Mouse (Mus musculus) intestine, postnatal 0 days (tissue): Measurements from ENCODE around the gene Cdkal1. TPM values are rescaled to one million over a fixed set of nuclear protein-coding genes. Genes with fewer than 3 reads are reported as not detected.
A peak's percentile ranks its signal among the peaks of the same experiment; 100 is the strongest.

Experiments used
- ATAC-seq: fragments of 200-750 bp; cut with Nextera tagmentation; 2 replicates; pipeline ENCODE4 v1.8.0; 2017; ENCODE audit warnings: mild to moderate bottlenecking, moderate TSS enrichment, moderate library complexity
- H3K27ac ChIP-seq: fragments of 300-500 bp; sonication (generic); 2 replicates; pipeline ENCODE4 v1.5.1; 2014; ENCODE audit warnings: mild to moderate bottlenecking, low read depth, low read length, moderate library complexity
- H3K27me3 ChIP-seq: fragments of 300-500 bp; sonication (generic); replicated peaks from 2 replicates; pipeline ENCODE4 v1.6.1; 2014; ENCODE audit warnings: low read length, mixed read lengths; ENCODE audit not compliant: control insufficient read depth, insufficient read depth
- H3K36me3 ChIP-seq: fragments of 300-500 bp; sonication (generic); 2 replicates; pipeline ENCODE4 v1.6.1; 2014; ENCODE audit warnings: mild to moderate bottlenecking, moderate library complexity; ENCODE audit not compliant: control insufficient read depth, insufficient read depth
- H3K4me1 ChIP-seq: fragments of 300-500 bp; sonication (generic); replicated peaks from 2 replicates; pipeline ENCODE4 v1.6.1; 2014; ENCODE audit warnings: antibody characterized with exemption, low read length, mixed read lengths; ENCODE audit not compliant: control insufficient read depth, insufficient read depth
- H3K4me2 ChIP-seq: fragments of 300-500 bp; sonication (generic); replicated peaks from 2 replicates; pipeline ENCODE4 v1.6.1; 2014; ENCODE audit warnings: low read depth, mild to moderate bottlenecking, moderate library complexity
- H3K4me3 ChIP-seq: fragments of 300-500 bp; sonication (generic); 2 replicates; pipeline ENCODE4 v1.5.1; 2014; ENCODE audit warnings: low read depth, low read length
- H3K9ac ChIP-seq: fragments of 300-500 bp; sonication (generic); 2 replicates; pipeline ENCODE4 v1.6.1; 2014; ENCODE audit warnings: mild to moderate bottlenecking, low read depth, low read length
- H3K9me3 ChIP-seq: fragments of 300-500 bp; sonication (generic); 2 replicates; pipeline ENCODE4 v1.6.1; 2016; ENCODE audit warnings: mixed run types; ENCODE audit not compliant: control insufficient read depth
- CTCF ChIP-seq: sonication (generic); IDR thresholded peaks from 2 replicates; pipeline ENCODE4 v1.5.1; 2016; ENCODE audit warnings: low read depth, mild to moderate bottlenecking, control low read depth, antibody characterized with exemption, moderate library complexity
- WGBS: fragments of 180-500 bp; shearing (Covaris S2); extraction: QIAGEN DNeasy Blood & Tissue Kit; methylation state at CpG from one replicate; pipeline ENCODE4 v1.1.7; 2014; 5-methylcytosine and 5-hydroxymethylcytosine counted together
- polyA plus RNA-seq: library from polyadenylated mRNA; unstranded; fragments of >200 nt; fragmentation: Nextera tagmentation; extraction: Ambion mirVana; gene quantifications from 2 replicates; pipeline ENCODE4 v1.2.1, GENCODE M21; 2015

The Cdkal1 gene
- polyA plus RNA-seq, 1 experiment from 2014 or later = 13.5 TPM

DNA sequence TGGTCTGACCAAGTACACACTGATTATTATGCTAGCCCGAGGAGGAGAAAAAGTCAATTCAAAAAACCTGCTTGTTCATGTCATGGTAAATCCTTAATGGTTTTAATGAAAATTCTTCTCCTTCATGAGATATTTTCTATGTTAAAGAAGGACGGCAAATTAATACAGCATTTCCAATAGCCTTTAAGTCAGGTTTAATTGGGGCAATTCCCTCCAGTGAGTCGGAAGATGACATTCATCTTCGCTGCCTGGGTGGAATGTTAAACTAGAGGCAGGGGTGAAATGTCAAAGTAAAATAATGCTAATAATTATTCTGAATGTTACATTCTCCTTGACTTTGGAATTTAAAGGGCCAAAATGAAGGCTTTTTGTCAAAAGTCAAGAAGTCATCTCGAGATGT, 633.8 kb downstream of the Cdkal1 start:
- no peaks in the 10 kb centered on the region for H3K9me3 ChIP-seq
- no peak overlapping the region for H3K9ac ChIP-seq
- no peak for TF ChIP-seq CTCF
- ATAC-seq = no peak
- no peak overlapping the region for H3K4me2 ChIP-seq
- 75% methylated on average over 5 of the region's 5 CpGs for WGBS
- H3K27ac ChIP-seq = no peak overlapping the region
- H3K27me3 ChIP-seq = no peaks in the 10 kb centered on the region
- no peak overlapping the region for H3K4me3 ChIP-seq
- no peaks in the 10 kb centered on the region for H3K36me3 ChIP-seq
- H3K4me1 ChIP-seq = no peaks in the 10 kb centered on the region

DNA sequence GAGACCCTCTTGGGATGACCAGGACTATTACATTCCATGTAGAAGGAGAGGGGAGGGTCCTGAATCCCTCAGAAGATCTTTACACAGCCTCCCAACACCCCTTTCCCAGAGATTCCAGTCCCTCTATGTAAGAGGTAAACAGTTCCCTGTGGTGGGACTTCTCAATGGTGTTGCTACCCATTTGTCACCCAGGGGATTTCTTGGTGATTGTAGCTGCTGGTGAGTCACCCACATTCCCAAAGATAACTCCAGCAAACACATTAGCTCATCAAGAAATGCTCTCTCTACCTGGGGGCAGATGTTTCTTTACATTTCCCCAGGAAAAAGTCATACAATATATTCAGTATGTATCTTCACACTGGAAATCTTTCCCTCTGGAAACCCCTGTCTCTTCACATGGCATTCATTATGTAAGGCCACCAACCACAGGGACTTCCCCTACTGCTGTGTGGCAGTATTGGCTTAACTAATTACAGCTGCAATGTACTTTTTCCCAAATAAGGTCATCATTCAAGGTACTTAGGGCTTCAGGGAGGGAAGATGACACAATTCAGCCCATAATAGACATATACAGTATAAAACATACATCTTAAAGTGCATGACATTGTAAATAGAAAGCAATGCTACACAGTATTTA, 636.8 kb downstream of the Cdkal1 start:
- no peak for ATAC-seq
- no peak overlapping the region for H3K9ac ChIP-seq
- no peak overlapping the region for H3K4me2 ChIP-seq
- H3K27me3 ChIP-seq = no peaks in the 10 kb centered on the region
- no peak overlapping the region for H3K4me3 ChIP-seq
- no peaks in the 10 kb centered on the region for H3K9me3 ChIP-seq
- H3K4me1 ChIP-seq = no peaks in the 10 kb centered on the region
- TF ChIP-seq CTCF = no peak
- no peak overlapping the region for H3K27ac ChIP-seq
- no peaks in the 10 kb centered on the region for H3K36me3 ChIP-seq

DNA sequence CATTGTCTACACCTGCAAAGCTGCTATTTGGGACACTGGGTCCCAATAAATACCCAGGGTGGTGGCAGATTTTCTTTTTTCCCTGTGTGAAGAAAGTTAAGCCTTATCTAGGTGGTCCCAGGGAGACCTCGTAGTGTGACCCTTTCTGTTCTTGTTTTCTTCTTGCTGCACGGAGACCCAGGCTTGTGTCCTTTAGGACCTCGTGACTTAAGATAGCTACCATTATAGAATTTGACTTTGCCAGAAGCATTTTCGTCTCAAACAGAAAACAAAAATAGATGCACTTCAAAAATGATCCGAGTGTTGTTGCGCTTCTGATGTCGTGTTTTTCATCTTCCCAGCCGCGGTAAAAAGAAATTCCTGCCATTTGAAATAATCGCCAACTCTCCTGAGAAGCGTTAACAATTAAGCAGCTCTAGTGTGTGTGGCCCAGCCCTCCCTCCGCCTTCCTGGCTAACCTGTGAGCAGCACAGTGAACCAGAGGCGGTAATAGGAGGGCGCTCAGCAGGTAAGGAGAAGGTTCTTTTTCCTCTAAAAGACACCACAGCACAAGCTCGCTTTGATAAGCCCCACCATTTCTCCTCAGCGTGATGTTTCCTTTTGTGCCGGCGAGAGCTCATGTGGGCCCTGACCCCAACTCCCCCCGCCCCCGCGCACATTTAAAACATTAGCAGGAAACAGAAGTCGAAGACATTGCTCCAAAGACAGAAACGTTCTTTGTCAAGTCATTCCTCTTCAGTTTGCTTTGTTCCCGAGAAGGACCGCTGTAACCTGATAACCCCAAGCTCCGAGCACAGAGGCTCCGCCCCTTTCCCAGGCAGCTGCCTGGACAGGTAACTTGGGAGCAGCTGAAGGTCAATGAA, 645.1 kb downstream of the Cdkal1 start:
- Histone ChIP-seq H3K9me3 (no peaks in the 10 kb centered on the region), H3K4me2 (peak overlapping the region; percentile 84), H3K27ac (peak overlapping the region; percentile 31; the same call in 1 of the 2 replicates), H3K4me3 (peak overlapping the region; percentile 44), H3K27me3 (no peaks in the 10 kb centered on the region), H3K9ac (peak overlapping the region; percentile 41; the same call in 1 of the 2 replicates), H3K4me1 (peaks cover 5% of the 10 kb centered on the region), H3K36me3 (no peaks in the 10 kb centered on the region)
- ATAC-seq = peak; percentile 80
- 4% methylated on average over 27 of the region's 27 CpGs for WGBS
- no peak for TF ChIP-seq CTCF

DNA sequence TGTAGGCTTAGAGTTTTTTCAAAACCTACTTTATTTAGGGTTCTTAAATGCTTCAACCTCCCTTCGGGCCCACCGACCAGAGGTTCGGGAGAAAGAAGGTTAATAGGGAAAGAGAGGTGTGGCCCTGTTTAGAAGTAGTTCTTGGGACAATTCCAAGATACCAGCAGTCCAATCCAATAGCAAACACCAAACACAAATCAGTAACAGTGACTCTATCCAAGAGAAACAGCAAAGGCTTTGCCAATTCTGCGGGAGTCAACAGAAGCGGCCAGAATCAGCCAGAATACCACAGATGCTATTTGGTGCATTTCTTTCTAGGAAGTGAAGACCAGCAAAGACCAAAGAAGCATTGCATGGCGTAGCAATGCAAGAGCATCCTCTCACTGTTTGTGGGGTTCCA, 646.7 kb downstream of the Cdkal1 start:
- no peak for ATAC-seq
- H3K4me1 ChIP-seq = peaks cover 5% of the 10 kb centered on the region
- no peak overlapping the region for H3K27ac ChIP-seq
- H3K4me3 ChIP-seq = no peak overlapping the region
- no peak for TF ChIP-seq CTCF
- no peaks in the 10 kb centered on the region for H3K36me3 ChIP-seq
- H3K27me3 ChIP-seq = no peaks in the 10 kb centered on the region
- H3K4me2 ChIP-seq = no peak overlapping the region
- no peak overlapping the region for H3K9ac ChIP-seq
- WGBS = 95% methylated on average over 6 of the region's 6 CpGs
- no peaks in the 10 kb centered on the region for H3K9me3 ChIP-seq

DNA sequence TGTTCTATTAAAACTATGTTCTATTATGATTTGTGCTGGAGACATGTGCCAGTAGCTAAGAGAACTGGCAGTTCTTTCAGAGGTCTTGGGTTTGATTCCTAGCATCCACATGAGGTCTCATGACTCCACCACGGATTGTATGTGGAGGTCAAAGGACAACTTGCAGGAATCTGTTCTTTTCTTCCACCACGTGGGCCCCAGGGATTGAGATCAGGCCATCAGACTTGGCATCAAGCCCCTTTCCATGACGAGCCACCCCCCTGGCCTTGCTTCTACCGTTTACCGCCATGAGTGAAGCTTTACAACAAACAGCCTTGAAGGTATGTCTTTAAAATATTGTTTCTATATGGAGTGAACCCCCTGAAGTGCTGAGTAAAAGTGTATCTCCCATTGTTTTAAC, 651.6 kb downstream of the Cdkal1 start:
- ATAC-seq = no peak
- Histone ChIP-seq H3K36me3 (no peaks in the 10 kb centered on the region), H3K27me3 (no peaks in the 10 kb centered on the region), H3K27ac (no peak overlapping the region), H3K9me3 (no peaks in the 10 kb centered on the region), H3K4me1 (no peaks in the 10 kb centered on the region), H3K4me2 (no peak overlapping the region), H3K4me3 (no peak overlapping the region), H3K9ac (no peak overlapping the region)
- no peak for TF ChIP-seq CTCF
- 77% methylated on average over 5 of the region's 5 CpGs for WGBS

DNA sequence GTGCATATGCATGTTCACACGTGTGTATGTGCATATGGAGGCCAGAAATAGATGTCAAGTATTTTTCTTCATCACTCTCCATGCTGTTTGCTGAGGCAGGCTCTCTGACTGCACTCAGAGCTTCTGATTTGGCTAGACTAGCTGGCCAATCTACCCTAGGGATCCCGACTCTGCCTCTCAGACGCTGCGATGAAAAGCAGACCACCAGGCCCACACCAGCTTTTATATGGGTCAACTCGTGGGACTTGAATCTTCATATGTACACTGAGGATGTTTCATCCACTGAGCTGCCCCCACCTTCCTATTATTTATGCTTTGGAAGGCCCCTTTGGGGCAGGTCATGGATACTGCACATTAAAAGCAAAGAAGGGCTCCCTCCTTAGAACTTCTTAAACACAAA, 652.0 kb downstream of the Cdkal1 start:
- Histone ChIP-seq H3K4me2 (no peak overlapping the region), H3K4me1 (no peaks in the 10 kb centered on the region), H3K36me3 (no peaks in the 10 kb centered on the region), H3K27me3 (no peaks in the 10 kb centered on the region), H3K27ac (no peak overlapping the region), H3K9me3 (no peaks in the 10 kb centered on the region), H3K4me3 (no peak overlapping the region), H3K9ac (no peak overlapping the region)
- ATAC-seq = no peak
- TF ChIP-seq CTCF = no peak
- 75% methylated on average over 5 of the region's 5 CpGs for WGBS
